Mouse (Mus musculus) E14TG2a.4 (cell line): ENCODE measurements around the gene Exosc5.
A peak's percentile ranks its signal among the peaks of the same experiment; 100 is the strongest.

ENCODE experiments used
- CTCF ChIP-seq: conservative IDR thresholded peaks from 2 replicates; pipeline ENCODE4 v1.5.1; 2014; ENCODE audit warnings: low read length
- NANOG ChIP-seq: IDR thresholded peaks from 2 replicates; pipeline ENCODE4 v1.6.1; 2014; ENCODE audit warnings: borderline replicate concordance, low read length, mixed read lengths

- TF ChIP-seq CTCF (peak; percentile 34; the same call in 1 of the 2 replicates), NANOG (no peak)
Measured at GRCm38 (mm10) chr7:25686680-25687531, 27.9 kb downstream of the Exosc5 start, which contains the start of gene Tgfb1.
